Mouse (Mus musculus) myocyte (in vitro differentiated cells): ENCODE measurements at regions not wholly inside any gene's neighbourhood (a gene's known extent, or its start where the extent isn't known, plus 50 kb on each side); places are given as distances from the start of the nearest gene placed in this dataset.

Experiments
- CEBPB ChIP-seq: IDR thresholded peaks from 2 replicates; pipeline ENCODE4 v1.6.1; 2011; ENCODE audit warnings: mild to moderate bottlenecking, moderate library complexity; ENCODE audit not compliant: poor library complexity, insufficient read depth, severe bottlenecking
- E2F4 ChIP-seq: IDR thresholded peaks from one replicate; pipeline ENCODE4 v1.6.1; 2011; ENCODE audit warnings: mild to moderate bottlenecking, control low read depth, moderate library complexity; ENCODE audit not compliant: insufficient read depth
- MAX ChIP-seq: IDR thresholded peaks from one replicate; pipeline ENCODE4 v1.6.1; 2011; ENCODE audit warnings: low read depth, mild to moderate bottlenecking, control low read depth
- MYOG ChIP-seq, 3 experiments: IDR thresholded peaks; one replicate each; pipeline ENCODE4 v1.6.1; 2011; ENCODE audit warnings: control low read depth in 2 of 3, low read depth in 2 of 3, mild to moderate bottlenecking in 2 of 3; ENCODE audit not compliant: insufficient read length in 2 of 3, control insufficient read depth in 1 of 3, insufficient read depth in 1 of 3
- POLR2A ChIP-seq: IDR thresholded peaks from one replicate; pipeline ENCODE4 v1.6.1; 2011; ENCODE audit warnings: low read depth, mild to moderate bottlenecking, control low read depth, moderate library complexity; ENCODE audit not compliant: insufficient read length
- POLR2AphosphoS2 ChIP-seq: IDR thresholded peaks from one replicate; pipeline ENCODE4 v1.6.1; 2011; ENCODE audit warnings: low read depth, control low read depth; ENCODE audit not compliant: insufficient read length
- REST ChIP-seq: IDR thresholded peaks from one replicate; pipeline ENCODE4 v1.6.1; 2011; ENCODE audit warnings: mild to moderate bottlenecking, control low read depth, moderate library complexity; ENCODE audit not compliant: insufficient read depth, insufficient read length
- SRF ChIP-seq: IDR thresholded peaks from one replicate; pipeline ENCODE4 v1.6.1; 2011; ENCODE audit warnings: low read depth; ENCODE audit not compliant: control insufficient read depth, insufficient read length
- TCF12 ChIP-seq: IDR thresholded peaks from one replicate; pipeline ENCODE4 v1.6.1; 2011; ENCODE audit warnings: mild to moderate bottlenecking, control low read depth; ENCODE audit not compliant: poor library complexity, insufficient read depth, severe bottlenecking
- USF1 ChIP-seq: IDR thresholded peaks from one replicate; pipeline ENCODE4 v1.6.1; 2011; ENCODE audit warnings: low read depth, mild to moderate bottlenecking, control low read depth, moderate library complexity

DNA sequence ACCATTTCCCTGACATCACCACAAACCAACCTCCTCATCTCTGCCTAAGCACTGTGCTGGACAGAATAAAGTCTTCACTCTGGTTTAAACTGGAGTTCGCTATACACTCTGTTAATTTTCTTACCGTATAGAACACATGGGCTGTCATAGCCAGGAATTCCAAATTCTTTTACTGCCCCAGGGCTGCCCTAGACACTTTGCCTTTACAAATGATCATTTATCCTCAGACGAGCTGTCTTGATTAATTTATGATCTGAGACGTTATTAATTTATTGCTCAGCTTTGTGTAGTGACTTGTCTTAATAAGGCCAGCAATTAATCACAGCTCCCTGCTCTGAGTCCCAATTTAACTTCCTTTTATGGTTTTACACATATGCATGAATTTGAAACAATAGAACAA, 125.2 kb upstream of the Lnx1 start:
- TF ChIP-seq POLR2A (no peak), POLR2AphosphoS2 (no peak), MAX (no peak), TCF12 (no peak), USF1 (no peak), CEBPB (no peak), SRF (no peak), E2F4 (no peak), MYOG (IDR thresholded peaks at IDR 0.05; ENCODE audit: control insufficient read depth in 1 of 3, insufficient read depth in 1 of 3, insufficient read length in 2 of 3, low read depth in 2 of 3) (no peak), REST (no peak)
